Mouse (Mus musculus) embryonic facial prominence, embryonic 11.5 days (tissue): ENCODE data around the gene Chst3. TPM values are rescaled to one million over a fixed set of nuclear protein-coding genes. Genes with fewer than 3 reads are reported as not detected.
A peak's percentile ranks its signal among the peaks of the same experiment; 100 is the strongest.
"Not testable (repeated sequence)": the region's sequence is repeated elsewhere in the genome, so short reads cannot be mapped to it uniquely, and the experiment has no call there.

Source experiments
- ATAC-seq: fragments of 200-750 bp; cut with Nextera tagmentation; replicated peaks from 2 replicates; pipeline ENCODE4 v1.8.0; 2017; ENCODE audit warnings: low read depth; ENCODE audit not compliant: insufficient number of reproducible peaks, low FRiP score, low TSS enrichment
- DNase-seq: peaks from one replicate; pipeline ENCODE4 v3.0.0-alpha.2; 2015; ENCODE audit warnings: low spot score
- H3K27ac ChIP-seq: fragments of 300-500 bp; sonication (generic); replicated peaks from 2 replicates; pipeline ENCODE4 v1.5.1; 2014; ENCODE audit warnings: mild to moderate bottlenecking, low read depth, low read length, control low read depth
- H3K27me3 ChIP-seq: fragments of 300-500 bp; sonication (generic); 2 replicates; pipeline ENCODE4 v1.6.1; 2014; ENCODE audit warnings: mild to moderate bottlenecking, low read length, moderate library complexity, mixed read lengths; ENCODE audit not compliant: control insufficient read depth, insufficient read depth
- H3K36me3 ChIP-seq: fragments of 300-500 bp; sonication (generic); replicated peaks from 2 replicates; pipeline ENCODE4 v1.6.1; 2014; ENCODE audit warnings: low read depth, mild to moderate bottlenecking, low read length, moderate library complexity, mixed read lengths; ENCODE audit not compliant: control insufficient read depth, insufficient read depth
- H3K4me1 ChIP-seq: fragments of 300-500 bp; sonication (generic); 2 replicates; pipeline ENCODE4 v1.6.1; 2014; ENCODE audit warnings: low read length, mixed read lengths; ENCODE audit not compliant: control insufficient read depth, insufficient read depth
- H3K4me2 ChIP-seq: fragments of 300-500 bp; sonication (generic); 2 replicates; pipeline ENCODE4 v1.6.1; 2014; ENCODE audit warnings: low read depth, mild to moderate bottlenecking, control low read depth, low read length, moderate library complexity
- H3K4me3 ChIP-seq: fragments of 300-500 bp; sonication (generic); 2 replicates; pipeline ENCODE4 v1.5.1; 2014; ENCODE audit warnings: low read depth, low read length, control low read depth
- H3K9ac ChIP-seq: fragments of 300-500 bp; sonication (generic); replicated peaks from 2 replicates; pipeline ENCODE4 v1.6.1; 2014; ENCODE audit warnings: mild to moderate bottlenecking, control low read depth, low read length
- H3K9me3 ChIP-seq: fragments of 300-500 bp; sonication (generic); replicated peaks from 2 replicates; pipeline ENCODE4 v1.6.1; 2016; ENCODE audit warnings: mild to moderate bottlenecking, low read length, inconsistent platforms, mixed read lengths; ENCODE audit not compliant: control insufficient read depth
- WGBS: fragments of 180-500 bp; shearing (Covaris S2); extraction: QIAGEN DNeasy Blood & Tissue Kit; methylation state at CpG from one replicate; pipeline ENCODE4 v1.1.7; 2014; 5-methylcytosine and 5-hydroxymethylcytosine counted together
- microRNA-seq: library from miRNA; unstranded; fragments of <30 nt; microRNA quantifications from one replicate; pipeline ENCODE4, GENCODE M21; 2016; ENCODE audit warnings: borderline number of aligned reads
- polyA plus RNA-seq: library from polyadenylated mRNA; unstranded; fragments of >200 nt; fragmentation: Nextera tagmentation; extraction: Ambion mirVana; gene quantifications from 2 replicates; pipeline ENCODE4 v1.2.1, GENCODE M21; 2014

Gene Chst3
- polyA plus RNA-seq, 1 experiment from 2014 or later = 0.86 TPM

DNA sequence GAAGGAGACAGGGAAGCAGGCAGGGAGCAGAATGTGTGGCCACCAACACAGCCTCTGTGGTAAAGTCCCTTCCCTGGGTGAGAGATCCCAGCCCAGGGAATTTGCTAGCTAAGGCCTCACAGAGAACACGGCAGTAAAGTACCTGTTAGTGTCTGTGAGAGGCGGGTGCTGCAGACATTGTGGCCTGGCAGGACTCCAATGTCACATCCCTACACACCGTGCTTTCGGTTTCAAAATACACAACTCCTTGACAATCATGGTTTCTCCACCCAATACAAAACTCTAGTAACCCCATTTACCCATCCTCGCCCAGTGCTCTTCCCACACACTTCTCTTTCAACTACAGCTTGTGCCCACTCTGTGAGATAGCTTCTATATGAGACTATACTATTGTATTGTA lies 80.4 kb downstream of the Chst3 start:
- Histone ChIP-seq H3K27ac (no peak overlapping the region), H3K4me1 (peaks cover 3% of the 10 kb centered on the region; the same call in 1 of the 2 replicates), H3K9me3 (no peaks in the 10 kb centered on the region), H3K27me3 (no peaks in the 10 kb centered on the region), H3K4me2 (no peak overlapping the region), H3K9ac (no peak overlapping the region), H3K4me3 (no peak overlapping the region), H3K36me3 (no peaks in the 10 kb centered on the region)
- DNase-seq = no peak
- 92% methylated on average over 5 of the region's 5 CpGs for WGBS
- ATAC-seq = no peak

DNA sequence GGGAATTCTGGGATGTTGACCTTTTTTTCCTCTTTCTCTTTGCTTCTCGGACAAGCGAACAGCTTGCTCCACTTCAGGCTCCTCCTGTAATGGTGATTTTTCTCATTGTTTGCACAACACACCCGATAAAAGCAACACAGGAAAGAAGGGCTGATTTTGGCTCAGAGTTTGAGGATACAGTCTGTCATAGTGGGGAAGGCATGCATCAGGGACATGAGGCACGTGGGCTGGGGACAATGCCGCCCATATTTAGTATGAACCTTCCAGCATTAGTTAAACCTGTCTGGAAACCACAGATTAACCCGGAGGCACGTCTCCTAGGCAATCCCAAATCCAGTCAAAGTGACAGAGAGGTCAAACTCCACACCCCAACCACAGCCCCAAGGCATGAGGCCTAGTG lies 82.1 kb downstream of the Chst3 start:
- whole genome bisulfite sequencing = 80% methylated on average over 7 of the region's 7 CpGs
- Histone ChIP-seq H3K4me2 (no peak overlapping the region), H3K27me3 (no peaks in the 10 kb centered on the region), H3K4me1 (peaks cover 7% of the 10 kb centered on the region; the same call in 1 of the 2 replicates), H3K9ac (no peak overlapping the region), H3K27ac (no peak overlapping the region), H3K36me3 (no peaks in the 10 kb centered on the region), H3K4me3 (no peak overlapping the region), H3K9me3 (no peaks in the 10 kb centered on the region)
- no peak for ATAC-seq
- no peak for DNase-seq

DNA sequence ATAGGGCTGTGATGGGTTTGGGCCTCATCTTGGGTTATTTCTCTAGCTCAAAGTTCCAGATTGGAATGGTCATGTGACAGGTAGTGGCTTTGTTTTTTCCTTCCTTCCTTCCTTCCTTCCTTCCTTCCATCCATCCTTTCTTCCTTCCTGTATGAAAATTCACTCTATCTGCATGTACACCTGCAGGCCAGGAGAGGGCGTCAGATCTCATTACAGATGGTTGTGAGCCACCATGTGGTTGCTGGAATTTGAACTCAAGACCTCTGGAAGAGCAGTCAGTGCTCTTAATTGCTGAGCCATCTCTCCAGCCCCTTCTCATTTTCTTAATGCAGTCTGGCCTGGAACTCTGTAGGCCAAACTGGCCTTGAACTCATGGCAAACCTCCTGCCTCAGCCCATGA lies 83.0 kb downstream of the Chst3 start:
- not testable (repeated sequence) for ATAC-seq, H3K4me1 ChIP-seq, H3K9me3 ChIP-seq, H3K27ac ChIP-seq, H3K27me3 ChIP-seq, H3K36me3 ChIP-seq, H3K4me2 ChIP-seq, DNase-seq, H3K9ac ChIP-seq, H3K4me3 ChIP-seq
- 60% methylated on average over 1 of the region's 1 CpGs for whole genome bisulfite sequencing

GRCm38 (mm10) chr10:60134201-60134600 lies 84.9 kb downstream of the Chst3 start:
- H3K4me2 ChIP-seq = no peak overlapping the region

GRCm38 (mm10) chr10:60133501-60133900 lies 85.6 kb downstream of the Chst3 start:
- peaks cover 7% of the 10 kb centered on the region; the same call in 1 of the 2 replicates for H3K4me1 ChIP-seq
- no peaks in the 10 kb centered on the region for H3K36me3 ChIP-seq
- DNase-seq (peak; percentile 64), ATAC-seq (no peak)
- H3K27me3 ChIP-seq = no peaks in the 10 kb centered on the region
- WGBS = 25% methylated on average over 6 of the region's 6 CpGs
- H3K4me3 ChIP-seq = no peak overlapping the region
- H3K9ac ChIP-seq = peak overlapping the region; percentile 14; the same call in 1 of the 2 replicates
- H3K4me2 ChIP-seq = no peak overlapping the region
- no peaks in the 10 kb centered on the region for H3K9me3 ChIP-seq
- no peak overlapping the region for H3K27ac ChIP-seq

More at GRCm38 (mm10) chr10:60134201-60134600, 84.9 kb downstream of the Chst3 start:
- H3K27ac ChIP-seq = no peak overlapping the region
- ATAC-seq = no peak
- no peak for DNase-seq
- no peak overlapping the region for H3K9ac ChIP-seq
- H3K4me3 ChIP-seq = no peak overlapping the region
- 40% methylated on average over 9 of the region's 9 CpGs for WGBS
- no peaks in the 10 kb centered on the region for H3K27me3 ChIP-seq
- H3K36me3 ChIP-seq = no peaks in the 10 kb centered on the region
- peaks cover 7% of the 10 kb centered on the region; the same call in 1 of the 2 replicates for H3K4me1 ChIP-seq
- H3K9me3 ChIP-seq = no peaks in the 10 kb centered on the region

Small RNA genes lying within 50 kb of the gene (microRNA-seq; reads per million reads assigned to microRNA genes)
- gene Gm22117 = not detected

Other genes starting within 250 kb of the Chst3 start
- gene Ascc1, start 216.5 kb downstream of the Chst3 start, polyA plus RNA-seq = 43.9 and 48.7 TPM in 2 replicates
- gene Anapc16, start 216.1 kb downstream of the Chst3 start, polyA plus RNA-seq = 88.7 and 93.8 TPM in 2 replicates
- 4.8 and 7.4 TPM in 2 replicates for gene Spock2, start 113.0 kb downstream of the Chst3 start, polyA plus RNA-seq
- gene Psap, start 58.4 kb upstream of the Chst3 start, polyA plus RNA-seq = 64.2 and 74.4 TPM in 2 replicates
- gene Vsir, start 127.6 kb upstream of the Chst3 start, polyA plus RNA-seq = 1.7 and 2.6 TPM in 2 replicates
- gene Gm17455, start 180.5 kb upstream of the Chst3 start, polyA plus RNA-seq = 1.2 and 1.3 TPM in 2 replicates